Mouse (Mus musculus): ENCODE measurements around the gene Olfr843.

- TF ChIP-seq POLR2A (IDR thresholded peaks at IDR 0.05; ENCODE audit: insufficient read length, low read depth) (no peak), MAX (IDR thresholded peaks at IDR 0.05; ENCODE audit: low read depth) (no peak), SRF (IDR thresholded peaks at IDR 0.05; ENCODE audit: control insufficient read depth, insufficient read length, low read depth) (no peak), USF1 (IDR thresholded peaks at IDR 0.05; ENCODE audit: low read depth) (no peak), TCF12 (IDR thresholded peaks at IDR 0.05; ENCODE audit: insufficient read depth, poor library complexity, severe bottlenecking) (no peak), MYOG (IDR thresholded peaks at IDR 0.05; ENCODE audit: control insufficient read depth in 1 of 3, insufficient read depth in 1 of 3, insufficient read length in 2 of 3, low read depth in 2 of 3) (no peak), POLR2AphosphoS2 (IDR thresholded peaks at IDR 0.05; ENCODE audit: insufficient read length, low read depth) (no peak), REST (IDR thresholded peaks at IDR 0.05; ENCODE audit: insufficient read depth, insufficient read length) (no peak), MYOD1 (IDR thresholded peaks at IDR 0.05; ENCODE audit: control insufficient read depth in 1 of 3, insufficient read length in 2 of 3, low read depth in 2 of 3) (no peak), E2F4 (IDR thresholded peaks at IDR 0.05; ENCODE audit: insufficient read depth) (no peak), CEBPB (IDR thresholded peaks at IDR 0.05; ENCODE audit: insufficient read depth, poor library complexity, severe bottlenecking) (no peak)
Measured at GRCm38 (mm10) chr9:19251887-19252286, at the start of gene Olfr843.

Measured in myocyte (in vitro differentiated cells).